Mouse (Mus musculus): Measurements from ENCODE around the gene Fhit.
"Not testable (repeated sequence)": the region's sequence is repeated elsewhere in the genome, so short reads cannot be mapped to it uniquely, and the experiment has no call there.

The Fhit gene

GRCm38 (mm10) chr14:11161751-11162231 lies at the start of gene Fhit:
TSS of gene Fhit (minus strand) at chr14:11162035.
- in situ Hi-C loops (cut with MseI, MboI), result no loop called here

GRCm38 (mm10) chr14:11206786-11207185 lies 45.0 kb upstream of the Fhit start:
- in situ Hi-C loops (cut with MseI, MboI), result no loop called here

- in situ Hi-C loops (cut with MseI, MboI), result no loop called here
These were observed 907 bp downstream of the Fhit start for GRCm38 (mm10) chr14:11160806-11161450.

GRCm38 (mm10) chr14:11159641-11160040 lies 2.2 kb downstream of the Fhit start:
- in situ Hi-C loops (cut with MseI, MboI), result no loop called here

- in situ Hi-C loops (cut with MseI, MboI), result no loop called here
These were observed 2.8 kb downstream of the Fhit start for GRCm38 (mm10) chr14:11159021-11159420.

- in situ Hi-C loops (cut with MseI, MboI), result no loop called here
These were observed 4.1 kb downstream of the Fhit start for GRCm38 (mm10) chr14:11157741-11158140.

GRCm38 (mm10) chr14:11151634-11152321 lies 10.1 kb downstream of the Fhit start:
- in situ Hi-C loops (cut with MseI, MboI), result no loop called here

GRCm38 (mm10) chr14:11133787-11134735 lies 27.8 kb downstream of the Fhit start:
- in situ Hi-C loops (cut with MseI, MboI), result no loop called here

GRCm38 (mm10) chr14:11132637-11133474 lies 29.0 kb downstream of the Fhit start:
- in situ Hi-C loops (cut with MseI, MboI), result no loop called here

GRCm38 (mm10) chr14:11125096-11125495 lies 36.7 kb downstream of the Fhit start:
- in situ Hi-C loops (cut with MseI, MboI), result no loop called here

- in situ Hi-C loops (cut with MseI, MboI), result no loop called here
These were observed 42.8 kb downstream of the Fhit start for GRCm38 (mm10) chr14:11119076-11119475.

- in situ Hi-C loops (cut with MseI, MboI), result no loop called here
These were observed 76.2 kb downstream of the Fhit start for GRCm38 (mm10) chr14:11085596-11085995.

- in situ Hi-C loops (cut with MseI, MboI), result no loop called here
These were observed 77.9 kb downstream of the Fhit start for GRCm38 (mm10) chr14:11083946-11084345.

GRCm38 (mm10) chr14:11083462-11083861 lies 78.4 kb downstream of the Fhit start:
- in situ Hi-C loops (cut with MseI, MboI), result no loop called here

- in situ Hi-C loops (cut with MseI, MboI), result no loop called here
These were observed 98.2 kb downstream of the Fhit start for GRCm38 (mm10) chr14:11063594-11063993.

- in situ Hi-C loops (cut with MseI, MboI), result no loop called here
These were observed 101.6 kb downstream of the Fhit start for GRCm38 (mm10) chr14:11060221-11060620.

GRCm38 (mm10) chr14:11039503-11040300 lies 122.1 kb downstream of the Fhit start:
- in situ Hi-C loops (cut with MseI, MboI), result not testable (repeated sequence)

GRCm38 (mm10) chr14:11021391-11021790 lies 140.4 kb downstream of the Fhit start:
- in situ Hi-C loops (cut with MseI, MboI), result no loop called here

GRCm38 (mm10) chr14:10978651-10979050 lies 183.2 kb downstream of the Fhit start:
- in situ Hi-C loops (cut with MseI, MboI), result no loop called here

GRCm38 (mm10) chr14:10941647-10942046 lies 220.2 kb downstream of the Fhit start:
- in situ Hi-C loops (cut with MseI, MboI), result no loop called here
